Mouse (Mus musculus): Measurements from ENCODE around the gene Txlna.

Txlna gene

GRCm38 (mm10) chr4:129624281-129625028, 16.4 kb downstream of the Txlna start:
- peak; percentile 79 to 87 for DNase-seq (ENCODE audit: low spot score in 2 of 2)

GRCm38 (mm10) chr4:129623681-129624091, 17.2 kb downstream of the Txlna start, which contains the start of gene Ccdc28b:
Ccdc28b (minus strand) TSS chr4:129623947.
- DNase-seq (ENCODE audit: low spot score in 2 of 2): peak in 1 of 2 experiments; percentile 60

GRCm38 (mm10) chr4:129622803-129623535, 17.9 kb downstream of the Txlna start:
- DNase-seq (ENCODE audit: low spot score in 2 of 2): no peak

- no peak for DNase-seq (ENCODE audit: low spot score in 2 of 2)
Observed at GRCm38 (mm10) chr4:129622120-129622802, 18.6 kb downstream of the Txlna start.

GRCm38 (mm10) chr4:129621283-129621841, 19.5 kb downstream of the Txlna start:
- no peak for DNase-seq (ENCODE audit: low spot score in 2 of 2)

- DNase-seq (ENCODE audit: low spot score in 2 of 2): no peak
Observed at GRCm38 (mm10) chr4:129620419-129621282, 20.2 kb downstream of the Txlna start.

GRCm38 (mm10) chr4:129618786-129619691, 21.8 kb downstream of the Txlna start, which contains the start of gene Iqcc:
Iqcc (minus strand) TSS chr4:129619099.
- DNase-seq (ENCODE audit: low spot score in 2 of 2): peak; percentile 94 to 95

GRCm38 (mm10) chr4:129618031-129618430, 22.8 kb downstream of the Txlna start:
- no peak for DNase-seq (ENCODE audit: low spot score in 2 of 2)

GRCm38 (mm10) chr4:129617121-129617641, 23.7 kb downstream of the Txlna start:
- DNase-seq (ENCODE audit: low spot score in 2 of 2): no peak

- DNase-seq (ENCODE audit: low spot score in 2 of 2): no peak
Observed at GRCm38 (mm10) chr4:129616631-129617030, 24.2 kb downstream of the Txlna start.

- no peak for DNase-seq (ENCODE audit: low spot score in 2 of 2)
Observed at GRCm38 (mm10) chr4:129615801-129616290, 25.0 kb downstream of the Txlna start.

- no peak for DNase-seq (ENCODE audit: low spot score in 2 of 2)
Observed at GRCm38 (mm10) chr4:129614093-129614492, 26.8 kb downstream of the Txlna start, which contains the start of gene Dcdc2b. Dcdc2b (minus strand) TSS chr4:129614257.

GRCm38 (mm10) chr4:129610472-129610871, 30.4 kb downstream of the Txlna start:
- no peak for DNase-seq (ENCODE audit: low spot score in 2 of 2)

GRCm38 (mm10) chr4:129610026-129610425, 30.8 kb downstream of the Txlna start:
- no peak for DNase-seq (ENCODE audit: low spot score in 2 of 2)

- no peak for DNase-seq (ENCODE audit: low spot score in 2 of 2)
Observed at GRCm38 (mm10) chr4:129609139-129609631, 31.7 kb downstream of the Txlna start.

GRCm38 (mm10) chr4:129608426-129609025, 32.3 kb downstream of the Txlna start:
- DNase-seq (ENCODE audit: low spot score in 2 of 2): peak in 1 of 2 experiments; percentile 70

- DNase-seq (ENCODE audit: low spot score in 2 of 2): peak; percentile 74 to 76
Observed at GRCm38 (mm10) chr4:129600233-129601158, 40.4 kb downstream of the Txlna start, which contains the start of the genes Eif3i and Tmem234. Eif3i (minus strand) TSS chr4:129600648. Tmem234 (plus strand) TSS chr4:129600668.

Data from frontal cortex, postnatal 14 days (tissue).